Mouse (Mus musculus) adrenal gland, adult 8-10 months (tissue): ENCODE measurements around the gene Agpat2. TPM values are rescaled to one million over a fixed set of nuclear protein-coding genes. Genes with fewer than 3 reads are reported as not detected.
A peak's percentile ranks its signal among the peaks of the same experiment; 100 is the strongest.

Source experiments
- DNase-seq: peaks from one replicate; pipeline ENCODE4 v3.0.0; 2022
- total RNA-seq, 4 experiments: library from RNA; stranded (reverse); gene quantifications; 2 replicates each; pipeline ENCODE4 v1.2.4; 2022

Agpat2 gene
- total RNA-seq, 4 experiments from 2014 or later: 86.0 to 354 (median 247) TPM

DNA sequence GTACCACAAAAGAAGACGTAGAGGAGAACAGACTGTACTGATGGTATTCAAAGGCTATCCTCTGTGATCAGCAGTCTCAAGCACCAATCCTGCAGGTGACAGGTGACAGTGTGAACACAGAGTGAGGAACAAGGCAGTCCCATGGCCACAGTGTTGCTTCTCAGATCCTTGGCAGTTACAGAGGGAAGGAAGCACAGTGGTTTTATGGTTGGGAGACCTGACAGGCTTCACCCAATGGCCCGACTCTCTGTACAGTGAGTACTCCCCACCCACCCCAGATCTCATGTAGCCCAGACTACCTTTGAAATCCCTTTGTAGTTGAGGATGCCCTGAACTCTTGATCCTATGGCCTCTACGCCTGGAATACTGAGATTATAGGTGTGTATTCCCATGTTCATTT lies 21.2 kb upstream of the Agpat2 start:
- DNase-seq: no peak

GRCm38 (mm10) chr2:26622984-26623383 lies 18.8 kb upstream of the Agpat2 start:
- DNase-seq: no peak

GRCm38 (mm10) chr2:26621246-26621645 lies 17.0 kb upstream of the Agpat2 start:
- DNase-seq: no peak

DNA sequence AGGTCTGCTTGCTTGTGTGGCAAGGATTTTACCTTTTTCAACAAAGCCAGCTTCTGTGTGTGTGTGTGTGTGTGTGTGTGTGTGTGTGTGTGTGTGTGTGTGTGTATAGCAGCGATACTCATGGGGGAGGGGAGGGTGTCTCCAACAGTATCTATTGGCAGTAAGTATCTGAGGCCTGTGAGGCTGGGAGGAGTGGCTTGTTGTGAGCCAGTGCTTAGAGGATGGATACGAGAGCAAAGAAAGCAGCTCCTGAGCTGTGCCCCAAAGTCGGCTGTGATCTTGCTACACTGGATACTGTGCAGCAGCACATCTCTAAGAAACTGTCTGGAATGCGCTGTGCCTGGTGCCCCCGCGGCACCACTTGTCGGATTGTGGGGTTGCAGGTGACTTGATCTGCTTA lies 13.7 kb upstream of the Agpat2 start:
- no peak for DNase-seq

- no peak for DNase-seq
Observed at GRCm38 (mm10) chr2:26617331-26617730, 13.1 kb upstream of the Agpat2 start.

GRCm38 (mm10) chr2:26615459-26616124 lies 11.4 kb upstream of the Agpat2 start:
- no peak for DNase-seq

GRCm38 (mm10) chr2:26614903-26615302 lies 10.7 kb upstream of the Agpat2 start:
- DNase-seq: no peak

DNA sequence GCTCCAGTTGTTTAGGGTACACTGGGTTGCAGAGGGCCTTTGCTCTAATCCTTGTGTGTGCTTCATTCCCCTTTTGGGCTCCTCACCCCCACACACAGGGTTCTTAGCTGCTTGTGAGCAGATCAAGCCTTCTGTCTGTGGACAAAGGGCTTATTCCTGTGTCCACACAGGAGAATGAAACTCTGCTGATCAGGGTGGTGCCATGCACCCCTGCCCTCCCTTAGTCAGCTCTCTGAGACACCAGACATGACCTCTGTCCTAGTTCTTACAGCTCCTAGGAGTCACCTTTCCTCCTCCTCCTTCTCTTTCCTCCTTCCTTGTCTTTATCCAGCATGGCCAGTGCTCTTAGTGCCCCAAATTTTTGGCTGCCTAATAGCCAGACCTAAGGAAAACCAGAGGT lies 7.7 kb upstream of the Agpat2 start:
- no peak for DNase-seq

- DNase-seq: no peak
Observed at GRCm38 (mm10) chr2:26611054-26611453, 6.8 kb upstream of the Agpat2 start.

- no peak for DNase-seq
Observed at GRCm38 (mm10) chr2:26610526-26610925, 6.3 kb upstream of the Agpat2 start.

- DNase-seq: peak; percentile 52
Observed at GRCm38 (mm10) chr2:26609261-26609661, 5.0 kb upstream of the Agpat2 start.

- no peak for DNase-seq
Observed at GRCm38 (mm10) chr2:26608781-26609180, 4.6 kb upstream of the Agpat2 start.

DNA sequence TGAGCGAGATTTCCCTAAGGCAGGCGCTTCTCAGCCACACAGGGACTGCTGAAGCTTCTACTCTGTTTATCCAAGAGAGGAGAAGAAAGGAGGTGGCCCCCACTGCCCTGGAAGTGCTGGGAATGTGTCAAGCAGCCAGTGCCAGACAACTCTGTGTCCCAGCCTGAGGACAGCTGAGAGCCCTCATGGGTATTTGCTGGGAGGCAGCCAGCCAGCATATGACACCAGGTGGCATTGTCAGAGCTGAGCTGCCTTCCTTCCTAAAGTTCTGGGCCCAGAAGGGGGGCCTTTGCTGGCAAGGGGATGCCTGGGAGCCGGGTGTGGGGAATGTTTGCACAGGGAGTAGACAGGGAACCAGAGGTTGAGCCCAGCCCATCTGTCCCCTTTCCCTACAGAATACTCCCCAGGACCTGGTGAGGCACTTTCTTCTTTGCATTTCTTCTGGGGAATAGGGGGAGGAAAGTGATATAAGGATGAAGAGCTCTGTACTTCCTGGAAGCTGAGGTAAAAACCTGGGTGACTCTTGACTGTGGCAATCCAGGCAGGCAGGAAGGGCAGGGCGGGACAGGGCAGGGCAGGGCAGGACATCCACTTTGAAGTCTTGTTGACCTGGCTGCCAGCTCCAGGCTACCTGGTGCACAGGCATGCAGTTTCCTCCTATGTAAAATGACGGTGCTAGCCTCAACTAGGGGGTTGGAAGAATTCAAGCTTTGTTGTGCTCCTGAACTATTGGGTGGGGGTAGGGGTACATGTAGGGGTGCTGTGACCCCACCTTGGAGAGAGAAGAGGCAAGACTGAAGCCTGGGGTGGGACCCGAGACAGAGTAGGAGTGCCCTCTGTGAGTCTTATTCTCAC lies 3.1 kb upstream of the Agpat2 start:
- no peak for DNase-seq

- DNase-seq: no peak
Observed at GRCm38 (mm10) chr2:26606579-26606978, 2.4 kb upstream of the Agpat2 start.

DNA sequence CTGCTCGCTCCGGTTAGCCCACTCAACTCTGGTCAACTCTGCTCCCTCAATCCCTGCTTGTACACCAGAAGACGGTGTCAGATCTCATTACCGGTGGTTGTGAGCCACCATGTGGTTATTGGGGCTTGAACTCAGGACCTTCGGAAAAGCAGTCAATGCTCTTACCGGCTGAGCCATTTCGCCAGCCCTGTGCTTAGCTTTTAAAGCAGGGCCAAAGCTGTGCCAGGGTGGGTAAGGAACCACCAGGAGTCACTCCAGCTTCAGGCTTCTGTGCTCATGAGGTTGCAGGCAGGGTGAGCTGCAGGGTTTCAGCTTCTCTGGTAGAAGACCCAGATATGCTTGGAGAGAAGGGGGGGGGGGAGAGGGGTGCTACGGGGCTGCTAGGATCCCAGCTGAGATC lies 1.1 kb upstream of the Agpat2 start:
- DNase-seq: no peak

- DNase-seq: peak; percentile 86
Observed at GRCm38 (mm10) chr2:26603159-26603558, 1.1 kb downstream of the Agpat2 start.

- no peak for DNase-seq
Observed at GRCm38 (mm10) chr2:26602631-26603030, 1.6 kb downstream of the Agpat2 start.

- DNase-seq: no peak
Observed at GRCm38 (mm10) chr2:26601595-26601994, 2.6 kb downstream of the Agpat2 start.

DNA sequence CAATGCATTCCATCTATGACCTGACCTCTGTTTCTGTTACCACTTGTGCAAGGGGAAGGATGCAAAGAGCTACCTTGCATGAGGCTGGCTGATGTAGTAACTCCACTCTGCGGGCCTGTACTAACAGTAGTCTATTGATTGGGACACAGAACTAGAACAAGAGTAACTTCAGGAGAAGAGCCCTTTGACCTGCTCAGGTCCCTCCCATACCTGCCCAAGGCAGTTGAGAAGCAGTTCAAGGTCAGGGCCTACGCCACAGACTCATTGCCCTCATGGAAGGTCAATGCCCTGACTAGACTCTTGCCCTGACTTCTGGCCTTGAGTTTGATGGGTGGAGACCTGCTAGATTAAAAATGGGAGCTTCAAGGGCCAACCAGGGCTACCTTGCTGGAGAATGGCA lies 3.6 kb downstream of the Agpat2 start:
- DNase-seq: peak; percentile 42

DNA sequence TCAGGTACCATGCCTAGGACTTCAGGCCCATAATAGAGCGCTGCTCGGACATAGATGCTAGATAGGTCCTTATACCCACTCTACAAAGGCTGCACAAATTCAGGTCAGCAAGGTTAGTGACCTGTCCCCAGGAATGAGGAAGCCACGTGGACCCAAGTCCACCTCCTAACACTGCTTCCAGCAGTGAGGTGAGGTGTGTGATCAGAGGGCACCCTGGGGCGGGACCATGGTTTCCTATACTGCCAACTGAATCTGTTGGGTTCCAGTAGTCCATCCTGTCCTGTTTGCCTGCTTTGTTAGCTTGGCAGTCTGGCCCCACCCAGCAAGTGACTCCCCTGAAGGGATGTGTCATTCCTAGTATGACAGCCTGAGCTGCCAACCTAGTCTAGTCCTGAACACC lies 4.3 kb downstream of the Agpat2 start:
- DNase-seq: no peak

DNA sequence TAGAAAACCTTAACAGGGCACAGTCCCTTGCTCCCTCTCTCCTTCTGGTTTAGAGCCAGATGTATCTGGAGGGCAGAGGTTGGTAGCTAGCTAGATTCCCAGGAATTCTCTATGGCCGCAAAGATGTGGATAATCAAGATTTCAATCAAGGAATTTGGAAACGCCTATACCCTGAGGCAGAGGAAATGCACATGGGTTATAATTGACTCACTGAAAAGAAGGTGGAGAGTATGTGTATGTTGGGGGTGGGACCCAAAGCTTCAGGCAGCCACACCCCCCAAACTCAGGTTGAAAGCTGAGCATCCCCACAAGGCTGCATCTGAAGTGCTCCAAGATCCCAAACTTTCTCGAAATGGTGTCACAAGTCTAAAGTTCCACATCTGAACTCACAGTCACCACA lies 5.8 kb downstream of the Agpat2 start:
- no peak for DNase-seq

GRCm38 (mm10) chr2:26597810-26598209 lies 6.4 kb downstream of the Agpat2 start:
- no peak for DNase-seq

DNA sequence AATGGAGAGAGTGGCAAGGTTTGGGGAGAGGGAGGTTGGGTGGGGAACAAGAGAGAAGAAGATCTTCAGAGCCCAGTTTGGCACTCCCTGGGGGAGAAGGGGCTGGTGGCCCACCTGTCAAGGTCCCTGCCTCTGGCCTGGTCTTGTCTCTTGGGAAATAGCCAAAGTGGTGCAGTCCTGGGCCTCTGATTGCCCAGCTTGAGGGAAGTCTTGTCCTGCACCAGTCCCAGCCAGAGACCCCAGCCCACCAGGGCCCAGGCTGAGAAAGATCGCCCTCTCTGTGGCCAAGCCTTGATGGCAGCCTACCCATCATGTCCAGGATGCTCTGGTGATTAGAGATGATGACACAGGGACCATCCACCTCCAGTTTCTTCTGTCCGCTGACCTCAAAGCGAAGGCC lies 7.3 kb downstream of the Agpat2 start:
- no peak for DNase-seq
